Mouse (Mus musculus) lung, postnatal 0 days (tissue): ENCODE measurements around the gene Gm21915. TPM values are rescaled to one million over a fixed set of nuclear protein-coding genes. Genes with fewer than 3 reads are reported as not detected.

Source experiments
- ATAC-seq: fragments of 200-750 bp; cut with Nextera tagmentation; 2 replicates; pipeline ENCODE4 v1.8.0; 2017; ENCODE audit warnings: moderate library complexity
- DNase-seq: peaks from one replicate; pipeline ENCODE4 v3.0.0-alpha.2; 2016; ENCODE audit warnings: low spot score
- H3K27ac ChIP-seq: fragments of 300-500 bp; sonication (generic); 2 replicates; pipeline ENCODE4 v1.5.1; 2014; ENCODE audit warnings: antibody characterized with exemption, mild to moderate bottlenecking, low read length, mixed read lengths
- H3K27me3 ChIP-seq: fragments of 300-500 bp; sonication (generic); replicated peaks from 2 replicates; pipeline ENCODE4 v1.6.1; 2014; ENCODE audit warnings: low read length, mixed read lengths; ENCODE audit not compliant: insufficient read depth
- H3K36me3 ChIP-seq: fragments of 300-500 bp; sonication (generic); 2 replicates; pipeline ENCODE4 v1.6.1; 2014; ENCODE audit warnings: low read length, mixed read lengths; ENCODE audit not compliant: insufficient read depth
- H3K4me1 ChIP-seq: fragments of 300-500 bp; sonication (generic); 2 replicates; pipeline ENCODE4 v1.6.1; 2014; ENCODE audit warnings: antibody characterized with exemption, low read depth, low read length, mixed read lengths; ENCODE audit not compliant: insufficient read depth
- H3K4me2 ChIP-seq: fragments of 300-500 bp; sonication (generic); replicated peaks from 2 replicates; pipeline ENCODE4 v1.6.1; 2014; ENCODE audit warnings: low read depth, mild to moderate bottlenecking, low read length, moderate library complexity, mixed read lengths
- H3K4me3 ChIP-seq: fragments of 300-500 bp; sonication (generic); 2 replicates; pipeline ENCODE4 v1.5.1; 2014; ENCODE audit warnings: low read depth, low read length
- H3K9ac ChIP-seq: fragments of 300-500 bp; sonication (generic); replicated peaks from 2 replicates; pipeline ENCODE4 v1.6.1; 2014; ENCODE audit warnings: low read depth, mild to moderate bottlenecking
- H3K9me3 ChIP-seq: fragments of 300-500 bp; sonication (generic); 2 replicates; pipeline ENCODE4 v1.6.1; 2016; ENCODE audit warnings: low read length, mixed read lengths
- CTCF ChIP-seq: IDR thresholded peaks from 2 replicates; pipeline ENCODE4 v1.5.1; 2016; ENCODE audit warnings: antibody characterized with exemption, mild to moderate bottlenecking
- EP300 ChIP-seq: IDR thresholded peaks from 2 replicates; pipeline ENCODE4 v1.6.1; 2016; ENCODE audit warnings: antibody characterized with exemption, mild to moderate bottlenecking, control low read depth
- WGBS: fragments of 180-500 bp; shearing (Covaris S2); extraction: QIAGEN DNeasy Blood & Tissue Kit; methylation state at CpG from one replicate; pipeline ENCODE4 v1.1.7; 2014; 5-methylcytosine and 5-hydroxymethylcytosine counted together
- polyA plus RNA-seq: library from polyadenylated mRNA; unstranded; fragments of >200 nt; fragmentation: Nextera tagmentation; extraction: Ambion mirVana; gene quantifications from 2 replicates; pipeline ENCODE4 v1.2.1, GENCODE M21; 2015

The Gm21915 gene
- not detected in 2 replicates for polyA plus RNA-seq

GRCm38 (mm10) chr9:40670313-40670712 lies at the start of gene Gm21915:
Gene Gm21915, plus strand, starts transcription at chr9:40670613.
- Histone ChIP-seq H3K9me3 (no peaks in the 10 kb centered on the region), H3K4me1 (no peaks in the 10 kb centered on the region; the same call in 1 of the 2 replicates), H3K36me3 (no peaks in the 10 kb centered on the region), H3K4me2 (no peak within 1 kb of the TSS), H3K9ac (no peak within 1 kb of the TSS), H3K27ac (no peak within 1 kb of the TSS), H3K27me3 (no peaks in the 10 kb centered on the region), H3K4me3 (no peak within 1 kb of the TSS)
- 82% methylated on average over 3 of the region's 3 CpGs for whole genome bisulfite sequencing
- TF ChIP-seq EP300, result no peak
- TF ChIP-seq CTCF, result no peak
- DNase-seq (no peak), ATAC-seq (no peak)

- Histone ChIP-seq H3K9me3 (no peaks in the 10 kb centered on the region), H3K27ac (no peak overlapping the region), H3K27me3 (no peaks in the 10 kb centered on the region), H3K4me1 (no peaks in the 10 kb centered on the region), H3K36me3 (no peaks in the 10 kb centered on the region), H3K4me2 (no peak overlapping the region), H3K9ac (no peak overlapping the region), H3K4me3 (no peak overlapping the region)
- ATAC-seq (no peak), DNase-seq (no peak)
- WGBS, result 95% methylated on average over 3 of the region's 3 CpGs
- TF ChIP-seq CTCF (no peak), EP300 (no peak)
Measured at GRCm38 (mm10) chr9:40622265-40622664, 48.1 kb upstream of the Gm21915 start.

GRCm38 (mm10) chr9:40622793-40623192 lies 47.6 kb upstream of the Gm21915 start:
- TF ChIP-seq CTCF (no peak), EP300 (no peak)
- no peak overlapping the region for H3K27ac ChIP-seq
- ATAC-seq, result no peak
- 80% methylated on average over 4 of the region's 4 CpGs for WGBS
- H3K4me2 ChIP-seq, result no peak overlapping the region
- no peak for DNase-seq
- no peak overlapping the region for H3K9ac ChIP-seq
- H3K4me1 ChIP-seq, result no peaks in the 10 kb centered on the region
- no peak overlapping the region for H3K4me3 ChIP-seq
- H3K27me3 ChIP-seq, result no peaks in the 10 kb centered on the region
- H3K36me3 ChIP-seq, result no peaks in the 10 kb centered on the region
- no peaks in the 10 kb centered on the region for H3K9me3 ChIP-seq

GRCm38 (mm10) chr9:40625341-40625740 lies 45.1 kb upstream of the Gm21915 start:
- H3K4me1 ChIP-seq, result no peaks in the 10 kb centered on the region
- no peak overlapping the region for H3K4me2 ChIP-seq
- no peaks in the 10 kb centered on the region for H3K36me3 ChIP-seq
- no peak overlapping the region for H3K9ac ChIP-seq
- ATAC-seq (no peak), DNase-seq (no peak)
- WGBS, result 67% methylated on average over 3 of the region's 3 CpGs
- H3K27me3 ChIP-seq, result no peaks in the 10 kb centered on the region
- no peak overlapping the region for H3K4me3 ChIP-seq
- H3K9me3 ChIP-seq, result no peaks in the 10 kb centered on the region
- TF ChIP-seq EP300, result no peak
- no peak for TF ChIP-seq CTCF
- H3K27ac ChIP-seq, result no peak overlapping the region

GRCm38 (mm10) chr9:40626566-40626965 lies 43.8 kb upstream of the Gm21915 start:
- no peak overlapping the region for H3K4me2 ChIP-seq
- ATAC-seq (no peak), DNase-seq (no peak)
- no peak overlapping the region for H3K9ac ChIP-seq
- H3K27ac ChIP-seq, result no peak overlapping the region
- H3K4me3 ChIP-seq, result no peak overlapping the region
- no peaks in the 10 kb centered on the region for H3K4me1 ChIP-seq
- TF ChIP-seq CTCF (no peak), EP300 (no peak)
- no peaks in the 10 kb centered on the region for H3K27me3 ChIP-seq
- H3K9me3 ChIP-seq, result no peaks in the 10 kb centered on the region
- no peaks in the 10 kb centered on the region for H3K36me3 ChIP-seq
- WGBS, result 37% methylated on average over 11 of the region's 11 CpGs

GRCm38 (mm10) chr9:40627146-40627713 lies 43.2 kb upstream of the Gm21915 start:
- no peak overlapping the region for H3K9ac ChIP-seq
- no peak overlapping the region for H3K4me3 ChIP-seq
- no peak overlapping the region for H3K27ac ChIP-seq
- no peaks in the 10 kb centered on the region for H3K27me3 ChIP-seq
- no peaks in the 10 kb centered on the region for H3K9me3 ChIP-seq
- 37% methylated on average over 9 of the region's 9 CpGs for WGBS
- ATAC-seq (no peak), DNase-seq (no peak)
- TF ChIP-seq EP300 (no peak), CTCF (no peak)
- H3K4me2 ChIP-seq, result no peak overlapping the region
- H3K4me1 ChIP-seq, result no peaks in the 10 kb centered on the region
- no peaks in the 10 kb centered on the region for H3K36me3 ChIP-seq
